Mouse (Mus musculus): Measurements from ENCODE around the gene Nkpd1.

GRCm38 (mm10) chr7:19498326-19498725 is 19.3 kb upstream of the Nkpd1 start:
- TF ChIP-seq POLR2A (IDR thresholded peaks at IDR 0.05; ENCODE audit: insufficient read depth, low read depth, low read length) (no peak), CTCF (IDR thresholded peaks at IDR 0.05) (no peak), EP300 (IDR thresholded peaks at IDR 0.05; ENCODE audit: insufficient read depth, low read depth, low read length) (no peak)
